Mouse (Mus musculus) heart, postnatal 0 days (tissue): Measurements from ENCODE around the gene Card6.

Source experiments
- CTCF ChIP-seq: IDR thresholded peaks from 2 replicates; pipeline ENCODE4 v1.5.1; 2016; ENCODE audit warnings: antibody characterized with exemption, control low read depth, low read depth
- EP300 ChIP-seq: IDR thresholded peaks from 2 replicates; pipeline ENCODE4 v1.6.1; 2016; ENCODE audit warnings: antibody characterized with exemption, low read depth

DNA sequence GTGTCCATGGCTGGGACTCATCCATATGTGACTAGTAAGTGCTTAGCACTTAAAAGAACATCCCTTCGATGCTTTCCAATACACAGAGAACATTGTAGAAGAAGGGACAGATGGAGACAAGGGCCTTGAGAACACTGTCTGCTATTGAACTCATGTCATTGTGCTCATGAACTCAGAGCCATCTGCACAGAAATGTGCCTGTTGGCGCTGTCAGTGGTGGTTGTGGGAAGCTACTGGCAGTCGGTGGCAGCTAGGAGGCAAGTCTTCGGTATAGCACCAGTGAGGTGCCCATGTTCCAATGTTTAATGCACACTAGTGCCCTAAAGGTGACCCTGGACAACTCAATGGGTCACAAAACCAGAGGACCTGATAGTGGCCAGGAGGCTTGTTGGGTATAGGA lies 6.0 kb downstream of the Card6 start:
- TF ChIP-seq CTCF (no peak), EP300 (no peak)
